Mouse (Mus musculus): ENCODE measurements around the gene Zdhhc19. TPM values are rescaled to one million over a fixed set of nuclear protein-coding genes. Genes with fewer than 3 reads are reported as not detected.

The Zdhhc19 gene
- polyA plus RNA-seq, 1 experiment from 2014 or later, result not detected

DNA sequence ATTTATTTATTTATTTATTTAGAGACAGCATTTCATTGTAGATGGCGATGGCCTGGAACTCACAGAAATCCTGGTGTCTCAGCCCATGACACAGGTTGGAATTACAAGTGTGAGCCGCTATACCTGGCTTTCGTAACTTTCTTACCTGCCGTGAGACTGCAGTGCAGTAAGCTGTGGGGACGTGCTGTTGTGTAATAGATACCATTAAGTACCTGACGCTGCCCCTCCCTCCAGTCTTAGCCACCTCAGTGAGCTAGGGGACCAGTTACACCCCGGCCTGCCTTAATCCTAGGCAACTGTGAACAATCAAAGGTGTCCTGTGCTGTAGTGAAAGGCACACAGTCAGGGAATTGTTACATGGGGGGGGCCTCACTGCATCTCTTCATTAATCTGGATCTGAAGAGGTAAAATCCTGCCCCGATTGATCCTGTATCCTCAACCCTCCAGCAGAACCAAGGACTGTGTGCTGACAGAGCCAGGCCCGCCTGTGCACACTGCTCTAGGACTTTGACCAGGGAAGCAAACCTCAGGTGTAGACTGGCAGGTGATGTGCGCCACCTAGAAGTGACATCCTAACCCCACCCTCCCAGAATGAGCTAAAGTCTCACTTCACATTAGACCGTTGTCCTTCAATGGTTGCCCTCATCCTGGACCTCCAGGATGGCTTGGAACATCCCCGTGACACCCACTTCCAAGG is 21.9 kb downstream of the Zdhhc19 start:
- H3K9ac ChIP-seq, result no peak overlapping the region
- no peaks in the 10 kb centered on the region for H3K9me3 ChIP-seq
- H3K4me1 ChIP-seq, result peaks cover 22% of the 10 kb centered on the region
- H3K4me3 ChIP-seq, result no peak overlapping the region
- H3K4me2 ChIP-seq, result no peak overlapping the region
- ATAC-seq (ENCODE audit: extremely low read depth, insufficient number of reproducible peaks, low FRiP score, low TSS enrichment), result no peak
- H3K27me3 ChIP-seq (replicated peaks), result no peaks in the 10 kb centered on the region
- no peak overlapping the region for H3K27ac ChIP-seq (replicated peaks)
- WGBS, result 81% methylated on average over 12 of the region's 12 CpGs
- no peaks in the 10 kb centered on the region for H3K36me3 ChIP-seq

DNA sequence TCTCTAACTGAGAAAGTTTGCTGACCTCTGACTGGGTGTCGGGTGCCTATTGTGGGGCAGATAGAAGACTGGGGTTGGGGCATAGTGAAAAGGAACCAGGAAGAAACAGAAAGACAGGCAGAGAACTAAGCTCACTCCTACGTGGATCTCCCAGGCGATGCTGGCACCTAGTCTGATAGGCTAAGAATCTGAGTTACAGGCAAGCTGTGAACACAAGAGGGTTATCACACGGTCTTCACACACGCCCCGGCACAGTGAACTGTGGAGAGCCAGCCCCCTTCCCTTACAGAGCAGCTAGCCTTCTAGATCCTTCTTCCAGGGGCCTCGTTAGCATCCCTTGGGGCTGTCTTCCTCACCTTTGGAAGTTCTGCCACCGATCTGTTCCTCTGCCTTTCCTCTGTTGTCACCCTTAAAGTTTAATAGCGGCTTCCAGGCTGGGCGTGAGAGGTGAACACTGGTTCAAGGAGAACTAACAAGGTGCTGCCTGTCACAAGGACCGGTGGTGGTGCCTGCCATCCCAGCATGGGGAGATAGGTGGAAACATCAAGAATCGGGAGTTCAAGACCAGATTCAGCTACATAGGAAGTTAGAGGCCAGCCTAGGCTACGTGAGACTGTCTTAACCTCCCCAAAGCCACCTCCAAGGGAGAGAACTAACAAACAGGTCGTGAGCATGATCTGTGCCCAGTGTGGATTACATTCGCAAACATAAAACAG is 23.7 kb downstream of the Zdhhc19 start:
- Histone ChIP-seq H3K9ac (no peak overlapping the region), H3K27me3 (replicated peaks) (no peaks in the 10 kb centered on the region), H3K9me3 (no peaks in the 10 kb centered on the region), H3K4me1 (peaks cover 35% of the 10 kb centered on the region), H3K36me3 (no peaks in the 10 kb centered on the region), H3K4me3 (no peak overlapping the region), H3K27ac (replicated peaks) (no peak overlapping the region), H3K4me2 (no peak overlapping the region)
- ATAC-seq (ENCODE audit: extremely low read depth, insufficient number of reproducible peaks, low FRiP score, low TSS enrichment), result no peak
- 62% methylated on average over 15 of the region's 15 CpGs for WGBS

DNA sequence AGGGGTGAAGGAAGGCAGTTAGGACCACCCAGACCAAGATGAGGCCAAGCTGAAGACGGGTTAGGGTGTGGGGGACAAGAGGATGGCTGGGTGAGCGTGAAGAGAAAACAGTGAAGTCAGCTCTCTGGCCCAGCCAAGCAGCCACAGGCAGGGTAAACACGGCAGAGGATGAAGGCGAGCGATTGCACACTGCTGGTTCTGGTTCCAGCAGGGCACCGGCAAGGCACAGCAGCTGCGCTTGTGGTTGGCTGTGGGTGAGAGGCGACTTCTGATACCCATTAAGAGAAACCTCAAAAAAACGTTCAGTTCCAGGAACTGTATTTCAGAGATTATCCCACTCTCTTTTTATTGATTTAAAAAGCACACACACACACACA is 24.3 kb downstream of the Zdhhc19 start:
- H3K9ac ChIP-seq, result no peak overlapping the region
- H3K27ac ChIP-seq (replicated peaks), result no peak overlapping the region
- no peak overlapping the region for H3K4me2 ChIP-seq
- WGBS, result 63% methylated on average over 9 of the region's 9 CpGs
- H3K36me3 ChIP-seq, result no peaks in the 10 kb centered on the region
- H3K9me3 ChIP-seq, result no peaks in the 10 kb centered on the region
- no peaks in the 10 kb centered on the region for H3K27me3 ChIP-seq (replicated peaks)
- ATAC-seq (ENCODE audit: extremely low read depth, insufficient number of reproducible peaks, low FRiP score, low TSS enrichment), result no peak
- no peak overlapping the region for H3K4me3 ChIP-seq
- peaks cover 35% of the 10 kb centered on the region for H3K4me1 ChIP-seq

DNA sequence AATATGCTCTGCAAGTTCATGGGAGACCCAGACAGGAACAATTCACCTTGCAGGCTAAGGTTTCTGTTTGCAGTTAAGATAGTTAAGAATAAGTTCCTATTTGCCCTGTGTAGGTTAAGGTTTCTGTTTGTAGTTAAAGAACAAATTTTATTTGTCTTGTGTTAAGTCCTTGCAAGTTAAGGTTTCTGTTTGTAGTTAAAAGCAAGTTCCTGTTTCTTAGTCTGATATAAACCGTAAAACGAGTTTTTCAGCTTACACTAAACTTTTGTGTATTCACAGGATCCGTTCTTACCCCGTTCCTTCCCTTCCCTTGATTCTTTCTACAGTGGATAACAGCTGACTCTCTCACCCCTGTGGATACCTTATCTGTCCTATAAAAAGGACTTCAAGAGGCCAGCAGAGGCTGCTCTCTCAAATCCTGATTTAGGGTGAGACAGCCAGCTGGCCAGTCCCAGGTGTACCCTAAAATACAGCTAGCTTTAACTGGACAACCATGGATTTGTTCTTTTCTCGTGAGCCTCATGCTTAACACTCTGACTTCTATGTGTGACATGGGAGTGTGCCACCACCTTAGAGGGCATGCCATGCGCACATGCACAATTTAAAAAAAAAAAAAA is 26.6 kb downstream of the Zdhhc19 start:
- no peaks in the 10 kb centered on the region for H3K27me3 ChIP-seq (replicated peaks)
- no peak for ATAC-seq (ENCODE audit: extremely low read depth, insufficient number of reproducible peaks, low FRiP score, low TSS enrichment)
- H3K36me3 ChIP-seq, result no peaks in the 10 kb centered on the region
- peak overlapping the region; percentile 21; the same call in 1 of the 2 replicates for H3K4me2 ChIP-seq
- H3K27ac ChIP-seq (replicated peaks), result peak overlapping the region; percentile 34
- H3K9me3 ChIP-seq, result no peaks in the 10 kb centered on the region
- no peak overlapping the region for H3K4me3 ChIP-seq
- no peak overlapping the region for H3K9ac ChIP-seq
- H3K4me1 ChIP-seq, result peaks cover 24% of the 10 kb centered on the region
- WGBS, result 42% methylated on average over 6 of the region's 6 CpGs

DNA sequence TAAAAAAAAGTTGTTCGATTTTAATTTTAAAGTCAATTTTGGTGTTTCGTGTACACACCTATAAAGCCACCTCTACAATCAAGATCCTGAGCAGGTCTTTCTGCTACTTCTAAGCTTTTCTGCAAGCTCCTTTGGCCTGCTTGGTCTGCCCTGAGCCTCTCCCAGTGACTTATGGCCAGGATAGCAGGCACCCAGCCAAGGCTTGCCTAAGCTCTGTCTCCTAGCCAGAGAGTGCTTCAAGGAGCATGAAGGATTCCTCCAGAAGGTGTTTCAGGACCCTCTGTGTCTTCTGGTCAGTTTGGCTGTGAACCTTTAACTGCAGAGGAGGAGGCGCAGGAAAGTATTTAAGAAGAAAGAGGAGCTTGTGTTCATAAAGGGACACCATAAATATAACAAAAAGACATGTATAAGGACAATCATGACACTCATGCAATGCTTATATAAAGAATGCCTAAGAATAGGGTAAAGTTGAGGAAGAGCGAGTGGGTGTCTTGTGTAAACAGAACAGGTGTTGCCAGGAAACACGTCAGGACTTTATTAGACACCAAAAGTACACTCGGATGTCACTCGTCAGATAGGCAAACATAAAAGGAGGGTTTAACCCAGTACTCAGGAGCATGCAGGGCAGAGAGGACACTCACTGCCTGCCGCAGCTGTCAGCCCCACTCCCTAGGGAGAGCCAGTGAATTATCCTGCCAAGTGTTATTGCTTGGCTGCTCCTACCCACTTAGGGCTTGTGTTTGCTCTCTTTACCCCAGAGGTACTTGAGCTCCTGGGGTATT is 27.6 kb downstream of the Zdhhc19 start:
- H3K9ac ChIP-seq, result no peak overlapping the region
- no peak overlapping the region for H3K4me2 ChIP-seq
- peaks cover 24% of the 10 kb centered on the region for H3K4me1 ChIP-seq
- H3K9me3 ChIP-seq, result no peaks in the 10 kb centered on the region
- no peaks in the 10 kb centered on the region for H3K27me3 ChIP-seq (replicated peaks)
- 57% methylated on average over 8 of the region's 8 CpGs for WGBS
- no peaks in the 10 kb centered on the region for H3K36me3 ChIP-seq
- peak overlapping the region; percentile 73 for H3K27ac ChIP-seq (replicated peaks)
- ATAC-seq (ENCODE audit: extremely low read depth, insufficient number of reproducible peaks, low FRiP score, low TSS enrichment), result no peak
- H3K4me3 ChIP-seq, result no peak overlapping the region

DNA sequence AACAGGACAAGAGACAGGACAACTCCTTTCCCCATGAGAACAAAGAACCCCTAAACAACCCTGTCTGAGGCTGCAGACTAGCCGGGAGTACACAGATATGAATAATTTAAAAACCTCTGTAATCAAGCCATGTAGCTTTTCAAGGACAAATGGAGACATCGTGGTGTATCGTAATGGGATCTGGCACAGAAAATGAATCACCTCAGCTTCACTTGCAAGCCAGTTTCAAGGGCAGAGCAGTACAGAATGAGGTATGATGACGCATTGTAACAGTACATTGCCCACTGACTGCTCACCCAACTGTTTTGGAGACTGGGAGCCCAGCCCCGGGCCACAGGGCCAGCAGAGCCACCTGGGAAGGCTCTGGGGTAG is 28.2 kb downstream of the Zdhhc19 start:
- peaks cover 24% of the 10 kb centered on the region for H3K4me1 ChIP-seq
- H3K27me3 ChIP-seq (replicated peaks), result no peaks in the 10 kb centered on the region
- H3K9ac ChIP-seq, result no peak overlapping the region
- no peaks in the 10 kb centered on the region for H3K9me3 ChIP-seq
- H3K4me3 ChIP-seq, result no peak overlapping the region
- no peaks in the 10 kb centered on the region for H3K36me3 ChIP-seq
- 62% methylated on average over 5 of the region's 5 CpGs for WGBS
- ATAC-seq (ENCODE audit: extremely low read depth, insufficient number of reproducible peaks, low FRiP score, low TSS enrichment), result no peak
- no peak overlapping the region for H3K4me2 ChIP-seq
- H3K27ac ChIP-seq (replicated peaks), result peak overlapping the region; percentile 73

DNA sequence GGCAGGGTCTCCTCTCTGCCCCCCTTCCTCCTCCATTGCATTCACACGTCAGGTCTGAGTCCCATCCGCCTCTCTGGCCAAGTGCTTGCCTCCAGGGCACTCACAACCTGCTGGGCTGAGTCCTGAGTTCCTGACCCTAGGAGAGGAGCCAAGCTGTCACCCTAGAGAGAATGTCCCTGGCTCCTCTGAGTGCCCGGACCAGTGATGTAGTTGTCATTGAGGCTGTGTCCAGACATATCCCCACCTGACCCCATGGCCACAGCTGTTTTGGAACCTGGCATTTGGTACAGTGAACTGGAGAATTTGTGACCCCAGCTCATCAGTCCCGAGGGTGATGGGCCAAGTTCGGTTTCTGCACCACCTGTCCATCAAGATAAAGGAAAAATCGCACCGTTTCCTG is 30.8 kb downstream of the Zdhhc19 start:
- Histone ChIP-seq H3K27me3 (replicated peaks) (no peaks in the 10 kb centered on the region), H3K4me2 (no peak overlapping the region), H3K36me3 (no peaks in the 10 kb centered on the region), H3K9ac (no peak overlapping the region), H3K4me1 (peaks cover 24% of the 10 kb centered on the region), H3K27ac (replicated peaks) (no peak overlapping the region), H3K4me3 (no peak overlapping the region), H3K9me3 (no peaks in the 10 kb centered on the region)
- WGBS, result 60% methylated on average over 7 of the region's 7 CpGs
- ATAC-seq (ENCODE audit: extremely low read depth, insufficient number of reproducible peaks, low FRiP score, low TSS enrichment), result no peak

DNA sequence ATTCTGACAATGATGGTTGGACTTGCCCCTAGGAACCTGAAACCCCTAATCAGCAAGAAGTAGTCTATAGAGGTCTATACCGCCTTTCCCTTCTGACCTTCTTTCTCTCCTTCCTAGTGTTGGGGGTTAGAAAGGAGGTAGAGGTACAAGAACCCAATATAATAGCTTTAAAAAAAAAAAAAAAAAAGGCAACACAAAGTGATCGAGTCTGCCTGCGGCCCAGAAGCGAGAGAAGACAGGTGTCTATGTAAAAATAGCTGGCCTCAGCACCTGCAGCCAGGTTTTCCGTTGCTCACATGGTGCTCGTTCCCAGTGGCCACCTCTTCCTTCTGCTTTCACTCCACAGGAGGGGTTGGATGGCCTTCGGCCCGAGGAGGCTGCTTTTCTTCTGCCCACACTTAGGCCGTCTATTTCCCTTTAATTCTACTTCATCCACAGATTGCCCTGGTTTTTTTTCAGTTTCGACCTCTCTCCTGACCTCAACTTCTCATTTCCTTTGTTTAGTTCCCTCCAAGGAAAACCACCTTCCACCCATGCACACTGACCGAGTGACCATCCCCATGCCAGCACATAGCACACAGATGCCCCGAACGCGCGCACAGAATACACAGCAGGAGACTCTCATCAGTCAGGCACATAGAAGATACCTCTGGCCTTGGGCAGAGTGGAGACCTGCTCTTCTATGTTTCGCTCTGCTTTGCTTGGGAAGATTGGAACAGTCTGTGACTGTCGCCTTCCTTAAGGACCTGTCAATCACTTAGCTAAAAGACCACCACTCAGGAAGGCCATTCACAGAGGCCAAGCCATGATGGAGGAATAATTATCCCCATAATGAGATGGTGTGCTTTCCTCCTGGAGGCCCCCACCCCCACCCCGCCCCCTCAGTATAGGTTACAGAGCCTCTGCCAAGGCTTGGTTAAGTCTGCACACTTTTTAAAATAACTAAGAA is 37.1 kb downstream of the Zdhhc19 start:
- Histone ChIP-seq H3K4me3 (no peak overlapping the region), H3K4me1 (peaks cover 28% of the 10 kb centered on the region), H3K36me3 (no peaks in the 10 kb centered on the region), H3K27ac (replicated peaks) (no peak overlapping the region), H3K9me3 (no peaks in the 10 kb centered on the region), H3K9ac (no peak overlapping the region), H3K27me3 (replicated peaks) (no peaks in the 10 kb centered on the region), H3K4me2 (no peak overlapping the region)
- 80% methylated on average over 18 of the region's 18 CpGs for WGBS
- no peak for ATAC-seq (ENCODE audit: extremely low read depth, insufficient number of reproducible peaks, low FRiP score, low TSS enrichment)

DNA sequence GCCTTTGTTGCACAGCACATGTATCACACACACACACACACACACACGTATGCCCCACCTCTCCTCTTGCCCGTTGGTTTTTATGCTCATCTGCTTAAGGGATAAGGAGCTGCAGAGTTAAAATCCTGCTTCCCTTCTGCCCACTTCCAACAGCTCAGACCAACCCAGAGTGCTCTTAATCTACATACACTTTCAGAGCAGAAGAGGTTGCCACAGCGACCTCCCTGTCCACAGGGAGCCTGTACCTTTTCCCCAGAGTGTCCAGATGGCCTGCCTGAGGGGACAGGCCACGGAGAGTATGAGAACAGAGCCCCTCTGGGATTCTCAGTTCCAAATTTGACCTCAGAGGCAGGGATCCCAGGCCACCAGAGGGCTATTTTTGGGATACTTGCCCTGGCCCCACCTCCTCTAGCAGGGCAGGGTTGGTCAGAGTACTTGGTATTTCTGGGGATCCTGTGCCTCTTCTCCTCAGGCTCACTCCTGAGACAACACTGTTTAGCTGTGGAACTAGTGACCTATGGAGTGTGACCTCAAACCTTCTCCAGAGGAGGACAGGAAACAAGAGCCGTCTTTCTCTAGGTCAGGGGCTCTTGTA is 39.2 kb downstream of the Zdhhc19 start:
- ATAC-seq (ENCODE audit: extremely low read depth, insufficient number of reproducible peaks, low FRiP score, low TSS enrichment), result no peak
- Histone ChIP-seq H3K27me3 (replicated peaks) (no peaks in the 10 kb centered on the region), H3K4me2 (no peak overlapping the region), H3K27ac (replicated peaks) (peak overlapping the region; percentile 56), H3K4me3 (no peak overlapping the region), H3K4me1 (peaks cover 33% of the 10 kb centered on the region), H3K9me3 (no peaks in the 10 kb centered on the region), H3K9ac (peak overlapping the region; percentile 50; the same call in 1 of the 2 replicates), H3K36me3 (no peaks in the 10 kb centered on the region)
- WGBS, result 22% methylated on average over 5 of the region's 5 CpGs

DNA sequence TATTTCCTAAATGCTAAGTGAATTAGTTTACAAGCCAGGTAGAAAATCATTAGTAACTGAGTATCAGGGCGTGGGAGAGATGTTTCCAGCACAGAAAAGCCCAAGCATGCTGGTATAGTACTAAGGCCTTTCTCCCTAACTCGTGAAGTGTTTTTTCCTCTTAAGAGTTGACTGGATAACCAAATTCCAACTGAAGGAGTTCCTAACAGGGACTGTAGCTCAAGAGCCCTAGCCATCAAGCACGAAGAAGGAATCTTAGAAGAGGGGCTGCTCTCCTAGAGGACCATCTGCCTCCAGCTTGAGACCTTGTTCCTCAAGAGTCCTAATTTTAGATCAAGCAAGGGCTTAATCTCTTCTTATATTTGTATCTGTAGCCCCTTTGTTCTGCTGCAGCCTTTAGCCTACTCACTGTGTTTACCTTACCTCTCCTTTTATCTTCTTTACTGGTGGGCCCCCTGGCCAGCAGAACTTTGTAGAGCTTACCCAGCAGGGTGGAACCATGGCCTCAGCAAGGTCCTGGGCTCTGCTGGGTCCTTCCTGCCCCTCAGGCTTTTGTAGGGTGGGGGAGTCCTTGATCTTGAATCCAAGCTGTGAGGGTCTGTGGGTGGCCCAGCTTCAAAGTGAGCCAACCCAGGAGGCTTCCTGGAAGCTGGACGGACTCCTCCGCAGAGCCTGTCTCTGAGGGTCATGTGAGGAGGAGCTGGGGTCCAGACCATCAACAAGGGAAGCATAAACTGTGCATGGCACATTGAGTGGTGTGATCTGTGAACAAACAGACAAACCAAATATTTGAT is 42.0 kb downstream of the Zdhhc19 start:
- H3K27ac ChIP-seq (replicated peaks), result no peak overlapping the region
- no peaks in the 10 kb centered on the region for H3K27me3 ChIP-seq (replicated peaks)
- no peaks in the 10 kb centered on the region for H3K9me3 ChIP-seq
- no peak overlapping the region for H3K9ac ChIP-seq
- no peak overlapping the region for H3K4me2 ChIP-seq
- 36% methylated on average over 5 of the region's 5 CpGs for WGBS
- peaks cover 45% of the 10 kb centered on the region for H3K4me1 ChIP-seq
- no peak overlapping the region for H3K4me3 ChIP-seq
- H3K36me3 ChIP-seq, result no peaks in the 10 kb centered on the region
- ATAC-seq (ENCODE audit: extremely low read depth, insufficient number of reproducible peaks, low FRiP score, low TSS enrichment), result no peak

All from heart, embryonic 13.5 days (tissue).